Mouse (Mus musculus) right cerebral cortex, postnatal 10 days (tissue): Measurements from ENCODE around the gene Wwox.

Source experiments
- DNase-seq, 2 experiments: peaks; one replicate each; pipeline ENCODE4 v3.0.0; 2021; ENCODE audit warnings: low spot score in 2 of 2

The Wwox gene

DNA sequence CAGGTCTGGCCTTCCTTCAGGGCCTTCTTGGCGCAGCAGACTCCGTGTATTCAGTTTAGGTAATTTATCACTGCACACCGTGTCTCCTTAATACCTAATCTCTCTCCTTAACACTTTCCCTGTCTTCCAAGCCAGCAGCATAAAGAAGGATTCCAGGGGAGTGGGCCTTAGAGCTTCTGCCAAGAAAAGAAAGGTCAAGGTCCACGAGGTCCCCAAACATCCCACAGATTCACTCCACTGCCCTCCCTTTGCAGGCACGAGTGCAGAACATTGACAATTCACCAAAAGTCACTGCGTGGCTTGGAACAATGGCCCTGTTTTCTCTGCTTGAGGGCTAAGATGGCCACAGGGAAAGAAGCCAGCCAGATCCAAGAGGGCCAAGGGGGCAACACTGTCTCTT, 96.7 kb downstream of the Wwox start:
- no peak for DNase-seq

DNA sequence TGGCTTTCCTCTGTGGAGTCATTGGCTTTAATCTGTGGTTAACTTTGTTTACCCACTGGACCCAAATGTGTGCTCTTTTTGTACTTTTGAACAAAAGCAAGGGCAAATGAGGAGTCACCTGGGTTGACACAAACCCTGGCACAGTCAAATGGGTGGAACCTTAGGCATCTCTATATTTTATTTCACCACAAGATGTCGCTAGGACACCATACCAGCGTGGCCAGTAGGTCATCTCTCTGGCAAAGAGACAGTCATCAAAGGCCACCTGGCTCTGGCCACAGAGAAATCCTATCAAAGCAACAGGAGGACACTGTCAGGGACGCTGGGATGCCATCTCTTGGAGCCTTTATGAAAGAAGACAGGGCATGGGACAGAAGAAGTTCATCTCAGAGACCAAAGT, 101.7 kb downstream of the Wwox start:
- no peak for DNase-seq

DNA sequence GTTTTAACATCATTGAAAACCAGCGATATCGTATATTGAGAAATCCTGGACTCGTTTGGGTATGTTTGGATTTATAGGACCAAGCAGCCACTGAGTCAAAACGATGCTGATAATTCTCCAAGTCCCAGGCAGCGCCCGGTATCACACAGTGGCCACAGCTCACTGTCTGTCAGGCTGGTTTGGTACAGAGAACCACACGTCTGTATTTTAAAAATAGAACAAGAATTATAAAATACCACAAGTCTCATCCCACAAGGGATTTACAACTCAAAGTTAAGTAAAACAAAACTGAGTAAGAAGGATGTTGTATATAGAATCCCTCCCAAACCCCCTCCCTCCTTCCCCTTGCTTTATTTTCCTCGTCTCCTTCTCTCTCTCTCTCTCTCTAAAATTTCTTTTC, 108.9 kb downstream of the Wwox start:
- no peak for DNase-seq

GRCm38 (mm10) chr8:114548837-114549236, 109.4 kb downstream of the Wwox start:
- DNase-seq, result no peak

- DNase-seq, result no peak
Observed at GRCm38 (mm10) chr8:114550029-114550428, 110.6 kb downstream of the Wwox start.

DNA sequence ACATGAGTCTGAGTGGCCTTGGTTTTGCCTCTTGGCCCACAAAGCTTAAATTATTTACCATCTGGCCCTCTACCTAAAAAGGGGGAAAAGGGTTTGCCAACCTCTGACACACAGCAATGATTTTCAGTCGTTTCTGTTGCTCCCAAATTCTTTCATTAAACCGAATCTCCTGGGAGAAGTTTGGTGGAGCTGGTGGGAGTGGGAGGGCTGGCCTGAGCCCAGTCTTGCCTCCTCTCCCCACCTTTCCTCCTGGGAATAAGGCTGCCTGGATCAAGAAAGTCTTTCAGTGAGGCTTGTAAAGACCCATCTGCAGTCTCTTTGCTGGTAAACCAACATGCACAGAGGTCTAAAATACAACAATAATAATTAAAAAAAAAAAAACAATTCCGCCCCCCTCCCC, 113.2 kb downstream of the Wwox start:
- DNase-seq, result no peak

- no peak for DNase-seq
Observed at GRCm38 (mm10) chr8:114554966-114555365, 115.5 kb downstream of the Wwox start.

DNA sequence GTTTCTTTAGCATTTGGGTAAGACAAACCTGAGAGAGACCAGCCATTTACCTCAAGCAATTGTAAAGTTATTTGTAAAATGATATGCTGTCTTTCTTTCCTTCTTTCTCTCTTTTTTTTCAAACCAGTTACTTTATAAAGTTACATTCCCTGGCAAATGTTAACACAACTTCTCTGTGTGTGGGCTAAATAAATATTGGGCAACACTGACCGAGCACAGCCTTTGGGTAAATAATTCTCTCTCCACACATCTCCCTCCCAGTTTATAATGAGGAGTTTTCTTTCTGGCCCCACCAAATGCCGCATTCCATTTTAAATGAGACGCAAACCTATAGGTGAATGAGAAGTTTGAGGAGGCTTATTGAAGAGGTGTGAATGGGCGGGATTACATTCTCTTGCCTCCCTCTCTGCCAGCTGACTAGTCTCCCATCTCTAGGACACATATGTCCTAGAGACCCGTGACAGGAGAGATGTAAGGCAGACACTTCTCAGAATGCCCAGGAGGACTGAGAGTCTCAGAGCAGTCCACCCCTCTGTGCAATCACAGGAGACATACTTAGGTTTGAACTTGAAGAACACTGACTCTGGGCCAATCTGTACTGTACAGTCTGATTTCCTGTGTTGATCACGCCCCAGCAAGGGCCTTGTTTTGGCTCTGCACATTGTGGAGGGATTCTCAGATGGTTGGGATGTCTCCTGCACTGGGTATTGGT, 116.2 kb downstream of the Wwox start:
- no peak for DNase-seq

DNA sequence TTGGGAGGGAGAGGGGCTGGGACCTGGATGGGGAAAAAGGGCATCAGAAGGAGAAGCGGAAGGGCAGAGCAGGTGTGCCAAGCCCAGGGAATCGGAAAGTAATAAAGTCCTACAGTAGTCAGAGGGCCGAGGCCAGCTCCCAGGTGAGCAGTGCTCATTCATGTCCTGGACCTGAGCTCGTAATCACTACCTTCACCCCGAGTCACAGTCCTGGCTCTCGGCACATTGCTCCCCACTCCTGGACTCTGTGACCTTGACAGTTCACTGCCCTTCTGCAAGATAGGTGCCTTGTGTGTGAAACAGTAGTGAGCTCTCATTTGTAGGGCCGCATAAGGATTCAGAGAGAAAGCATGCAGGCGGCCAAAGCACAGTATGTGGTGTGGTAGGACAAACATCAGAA, 121.7 kb downstream of the Wwox start:
- DNase-seq, result no peak

GRCm38 (mm10) chr8:114562486-114562885, 123.0 kb downstream of the Wwox start:
- no peak for DNase-seq

- DNase-seq, result no peak
Observed at GRCm38 (mm10) chr8:114563361-114563760, 123.9 kb downstream of the Wwox start.

GRCm38 (mm10) chr8:114564036-114564435, 124.6 kb downstream of the Wwox start:
- DNase-seq, result no peak

- DNase-seq, result no peak
Observed at GRCm38 (mm10) chr8:114568531-114569166, 129.2 kb downstream of the Wwox start.

DNA sequence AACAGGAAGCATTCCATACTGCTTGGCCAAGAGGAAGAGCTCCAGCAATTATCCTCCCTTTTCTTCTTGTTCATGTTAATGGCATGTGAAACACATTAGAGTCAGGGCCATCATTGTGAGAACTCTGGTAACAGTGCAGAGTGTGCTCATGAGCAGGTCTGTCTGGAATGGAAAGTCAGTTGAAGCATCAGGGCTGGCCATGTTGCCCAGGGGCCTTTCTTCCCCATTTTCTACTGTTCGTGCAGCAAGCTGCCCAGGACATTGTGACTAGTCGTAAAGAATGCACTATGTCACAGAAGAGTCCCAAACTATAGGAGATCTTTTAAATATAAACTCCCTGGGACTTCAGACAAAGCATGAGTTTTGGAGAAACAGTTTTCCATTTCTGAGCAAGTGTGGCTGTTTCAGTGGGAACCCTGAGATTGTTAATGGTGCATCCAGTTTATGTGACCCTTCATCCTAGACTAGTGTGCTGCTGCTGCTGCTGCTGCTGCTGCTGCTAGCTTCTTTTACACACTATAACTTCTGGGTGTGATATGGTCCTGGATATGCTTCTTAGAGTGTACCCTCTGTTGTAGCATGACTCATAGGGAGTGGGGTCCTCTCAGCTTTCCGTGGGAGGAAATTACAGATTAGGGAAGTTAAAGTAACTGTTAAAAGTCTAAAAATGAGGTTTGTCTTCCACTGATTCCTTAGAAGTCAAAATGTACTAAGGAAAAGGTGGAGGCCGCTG, 133.7 kb downstream of the Wwox start:
- DNase-seq, result no peak

- DNase-seq, result no peak
Observed at GRCm38 (mm10) chr8:114573747-114574093, 134.3 kb downstream of the Wwox start.

DNA sequence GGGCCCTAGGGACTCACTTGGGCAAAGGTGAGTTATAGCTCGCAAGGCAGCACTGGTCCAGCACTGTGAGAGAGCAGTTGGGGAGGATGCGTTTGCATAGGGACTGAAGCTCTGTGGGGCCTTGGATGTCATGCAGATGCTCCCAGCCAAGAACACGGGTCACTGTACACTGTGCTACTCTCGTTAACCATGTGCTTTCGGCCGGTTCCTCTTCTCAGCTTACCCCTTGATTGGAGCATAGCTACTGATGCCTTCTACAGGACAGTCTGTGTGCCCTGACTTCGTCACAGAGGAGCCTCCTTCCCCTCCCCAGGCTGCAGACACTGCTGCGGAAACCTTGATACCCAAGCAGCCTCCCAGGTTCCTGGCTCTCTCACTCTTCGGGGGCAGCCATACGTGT, 139.8 kb downstream of the Wwox start:
- no peak for DNase-seq

- DNase-seq, result no peak
Observed at GRCm38 (mm10) chr8:114580684-114581083, 141.2 kb downstream of the Wwox start.

DNA sequence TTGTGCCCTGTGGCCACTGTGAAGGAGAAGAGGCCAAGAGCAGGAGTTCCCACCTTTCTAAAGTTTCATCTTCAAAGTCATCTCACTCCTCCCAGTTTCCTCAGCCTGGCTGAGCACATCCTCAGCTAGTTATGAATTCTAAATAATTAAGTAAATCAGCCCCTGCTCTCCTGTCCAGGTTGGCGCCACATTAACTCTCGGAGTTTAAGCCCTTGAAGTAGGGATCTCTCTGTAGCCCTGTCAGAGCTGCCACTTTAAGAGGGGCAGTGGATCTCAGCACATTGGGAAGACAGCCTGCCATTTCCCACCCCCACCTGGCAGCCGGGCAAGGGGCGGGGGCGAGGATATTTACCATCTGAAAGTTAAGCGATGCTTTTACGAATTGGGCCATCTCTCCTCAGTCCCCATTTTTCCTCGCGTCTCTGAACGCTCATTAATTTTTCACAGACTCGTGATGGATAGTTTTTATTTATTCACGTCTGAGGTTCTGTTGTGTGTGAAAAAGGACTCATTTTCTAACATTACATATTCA, 150.9 kb downstream of the Wwox start:
- no peak for DNase-seq

DNA sequence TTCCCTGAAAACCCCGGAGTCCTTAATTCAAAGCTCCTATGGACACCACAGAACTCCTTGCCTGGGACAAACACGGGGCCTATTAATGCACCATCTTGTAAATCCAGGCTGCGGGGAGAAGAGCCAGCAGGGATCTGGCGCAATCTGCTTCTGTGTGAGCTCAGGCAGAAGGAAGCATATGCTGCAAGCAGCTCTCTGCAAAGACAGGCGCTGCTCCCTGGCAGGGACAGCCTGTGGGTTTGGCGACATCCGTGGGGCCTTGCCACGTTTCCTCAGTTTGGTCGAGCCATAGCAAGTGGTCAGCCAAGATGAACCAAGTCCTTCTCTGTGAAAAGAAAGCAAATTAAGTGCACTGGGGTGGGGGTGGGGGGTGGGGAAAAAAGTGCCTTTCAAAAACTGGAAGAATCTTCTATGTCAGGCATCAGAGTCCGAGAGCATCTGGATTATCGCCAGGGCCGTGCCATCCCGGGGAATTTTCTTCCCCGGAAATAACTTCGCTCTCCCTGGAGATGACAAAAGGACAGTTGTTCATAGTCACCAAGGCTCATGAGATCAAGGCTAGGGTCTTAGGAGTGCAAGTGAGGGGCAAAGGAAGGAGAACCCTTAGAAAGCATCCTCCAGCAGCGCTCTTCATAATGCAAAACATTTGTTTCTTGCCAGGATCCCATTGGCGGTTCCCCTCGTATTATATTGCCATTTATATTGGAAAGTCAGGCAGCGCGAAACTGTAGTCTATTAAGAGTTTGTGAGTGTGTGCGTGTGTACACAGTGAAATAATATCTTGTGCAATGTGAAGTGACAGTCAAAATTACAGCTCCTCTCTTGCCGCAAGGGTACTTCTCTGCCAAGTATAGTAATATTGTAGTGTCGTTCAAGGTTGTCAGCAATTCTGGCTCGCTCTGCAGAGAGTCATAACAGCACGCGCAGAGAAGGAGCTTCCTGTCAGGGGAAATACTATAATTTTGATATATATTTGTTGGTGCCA, 152.1 kb downstream of the Wwox start:
- peak; percentile 85 to 87 for DNase-seq

DNA sequence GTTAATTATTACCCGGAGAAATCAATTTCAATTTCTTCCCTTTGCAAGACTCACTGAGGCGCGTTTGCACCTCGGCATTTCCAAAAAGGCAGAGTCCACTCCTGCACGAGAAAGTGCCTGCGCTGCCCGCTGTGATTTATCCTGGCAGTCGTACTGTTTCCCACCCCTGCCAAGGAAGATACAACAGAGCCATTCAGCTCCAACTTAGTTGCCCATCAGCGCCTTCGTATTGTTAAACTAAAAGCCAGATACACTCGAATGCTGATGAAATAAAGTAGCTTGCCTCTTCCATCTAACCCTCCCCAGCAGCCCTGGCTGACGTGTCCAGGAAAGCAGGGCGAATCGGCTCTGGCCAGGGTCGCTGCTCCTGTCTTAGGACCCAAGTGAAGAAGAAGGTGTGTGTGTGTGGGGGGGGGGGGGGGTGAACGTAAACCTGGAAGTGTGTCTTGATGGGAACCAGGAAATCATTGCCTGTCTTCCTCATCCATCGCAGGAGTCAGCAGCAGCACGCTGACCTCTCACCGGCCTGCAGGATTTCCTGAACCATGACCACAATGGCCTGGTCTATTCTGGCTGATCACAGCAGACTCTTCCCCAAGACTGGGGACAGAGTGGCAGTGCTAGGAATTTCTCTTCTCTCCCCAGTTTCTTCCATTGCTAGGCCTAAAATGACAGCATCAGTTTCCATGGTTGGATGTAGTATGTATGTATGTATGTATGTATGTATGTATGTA, 154.1 kb downstream of the Wwox start:
- DNase-seq, result peak; percentile 28 to 29

GRCm38 (mm10) chr8:114594811-114595210, 155.4 kb downstream of the Wwox start:
- no peak for DNase-seq
